Mouse (Mus musculus): ENCODE measurements at regions not wholly inside any gene's neighbourhood (a gene's known extent, or its start where the extent isn't known, plus 50 kb on each side); places are given as distances from the start of the nearest gene placed in this dataset.

GRCm38 (mm10) chr13:83131129-83131981, 372.5 kb upstream of the Mef2c start:
- Histone ChIP-seq H3K27ac (ENCODE audit: insufficient read depth, low read depth, low read length) (no peak overlapping the region), H3K4me1 (ENCODE audit: control insufficient read depth, insufficient read depth, low read length) (no peaks in the 10 kb centered on the region), H3K4me3 (ENCODE audit: insufficient read depth, low read depth, low read length) (no peak overlapping the region)
- WGBS = 72% methylated on average over 7 of the region's 7 CpGs
- TF ChIP-seq CTCF (IDR thresholded peaks at IDR 0.05; ENCODE audit: insufficient read depth, low read depth, low read length) (no peak), POLR2A (IDR thresholded peaks at IDR 0.05; ENCODE audit: insufficient read depth, low read depth, low read length) (no peak)

- H3K27ac ChIP-seq (ENCODE audit: insufficient read depth, low read depth, low read length) = no peak overlapping the region
- no peak overlapping the region for H3K4me3 ChIP-seq (ENCODE audit: insufficient read depth, low read depth, low read length)
- no peak for TF ChIP-seq POLR2A (IDR thresholded peaks at IDR 0.05; ENCODE audit: insufficient read depth, low read depth, low read length)
- 75% methylated on average over 1 of the region's 1 CpGs for WGBS
- no peaks in the 10 kb centered on the region for H3K4me1 ChIP-seq (ENCODE audit: control insufficient read depth, insufficient read depth, low read length)
Measured at GRCm38 (mm10) chr13:83131982-83132354, 371.9 kb upstream of the Mef2c start.

GRCm38 (mm10) chr13:83132671-83133638, 370.9 kb upstream of the Mef2c start:
- no peak for TF ChIP-seq POLR2A (IDR thresholded peaks at IDR 0.05; ENCODE audit: insufficient read depth, low read depth, low read length)
- no peak for TF ChIP-seq CTCF (IDR thresholded peaks at IDR 0.05; ENCODE audit: insufficient read depth, low read depth, low read length)
- WGBS = 91% methylated on average over 7 of the region's 7 CpGs
- H3K4me3 ChIP-seq (ENCODE audit: insufficient read depth, low read depth, low read length) = no peak overlapping the region
- H3K4me1 ChIP-seq (ENCODE audit: control insufficient read depth, insufficient read depth, low read length) = no peaks in the 10 kb centered on the region
- H3K27ac ChIP-seq (ENCODE audit: insufficient read depth, low read depth, low read length) = no peak overlapping the region

- 45% methylated on average over 3 of the region's 3 CpGs for WGBS
- no peak overlapping the region for H3K4me3 ChIP-seq (ENCODE audit: insufficient read depth, low read depth, low read length)
- no peaks in the 10 kb centered on the region for H3K4me1 ChIP-seq (ENCODE audit: control insufficient read depth, insufficient read depth, low read length)
- no peak for TF ChIP-seq POLR2A (IDR thresholded peaks at IDR 0.05; ENCODE audit: insufficient read depth, low read depth, low read length)
- no peak for TF ChIP-seq CTCF (IDR thresholded peaks at IDR 0.05; ENCODE audit: insufficient read depth, low read depth, low read length)
- H3K27ac ChIP-seq (ENCODE audit: insufficient read depth, low read depth, low read length) = no peak overlapping the region
Measured at GRCm38 (mm10) chr13:83143316-83143715, 360.5 kb upstream of the Mef2c start.

GRCm38 (mm10) chr13:83154626-83155124, 349.2 kb upstream of the Mef2c start:
- WGBS = 88% methylated on average over 1 of the region's 1 CpGs
- H3K27ac ChIP-seq (ENCODE audit: insufficient read depth, low read depth, low read length) = no peak overlapping the region
- TF ChIP-seq POLR2A (IDR thresholded peaks at IDR 0.05; ENCODE audit: insufficient read depth, low read depth, low read length) (no peak), CTCF (IDR thresholded peaks at IDR 0.05; ENCODE audit: insufficient read depth, low read depth, low read length) (no peak)
- no peaks in the 10 kb centered on the region for H3K4me1 ChIP-seq (ENCODE audit: control insufficient read depth, insufficient read depth, low read length)
- H3K4me3 ChIP-seq (ENCODE audit: insufficient read depth, low read depth, low read length) = no peak overlapping the region

GRCm38 (mm10) chr13:83159969-83160368, 343.9 kb upstream of the Mef2c start:
- Histone ChIP-seq H3K27ac (ENCODE audit: insufficient read depth, low read depth, low read length) (no peak overlapping the region), H3K4me1 (ENCODE audit: control insufficient read depth, insufficient read depth, low read length) (no peaks in the 10 kb centered on the region), H3K4me3 (ENCODE audit: insufficient read depth, low read depth, low read length) (no peak overlapping the region)
- WGBS = 40% methylated on average over 2 of the region's 2 CpGs
- no peak for TF ChIP-seq POLR2A (IDR thresholded peaks at IDR 0.05; ENCODE audit: insufficient read depth, low read depth, low read length)
- no peak for TF ChIP-seq CTCF (IDR thresholded peaks at IDR 0.05; ENCODE audit: insufficient read depth, low read depth, low read length)

GRCm38 (mm10) chr13:83162761-83163160, 341.1 kb upstream of the Mef2c start:
- TF ChIP-seq CTCF (IDR thresholded peaks at IDR 0.05; ENCODE audit: insufficient read depth, low read depth, low read length) (no peak), POLR2A (IDR thresholded peaks at IDR 0.05; ENCODE audit: insufficient read depth, low read depth, low read length) (no peak)
- WGBS = 86% methylated on average over 4 of the region's 4 CpGs
- Histone ChIP-seq H3K27ac (ENCODE audit: insufficient read depth, low read depth, low read length) (no peak overlapping the region), H3K4me3 (ENCODE audit: insufficient read depth, low read depth, low read length) (no peak overlapping the region), H3K4me1 (ENCODE audit: control insufficient read depth, insufficient read depth, low read length) (no peaks in the 10 kb centered on the region)

GRCm38 (mm10) chr13:83175086-83175485, 328.7 kb upstream of the Mef2c start:
- H3K27ac ChIP-seq (ENCODE audit: insufficient read depth, low read depth, low read length) = no peak overlapping the region
- no peak for TF ChIP-seq POLR2A (IDR thresholded peaks at IDR 0.05; ENCODE audit: insufficient read depth, low read depth, low read length)
- no peak overlapping the region for H3K4me3 ChIP-seq (ENCODE audit: insufficient read depth, low read depth, low read length)
- H3K4me1 ChIP-seq (ENCODE audit: control insufficient read depth, insufficient read depth, low read length) = no peaks in the 10 kb centered on the region
- WGBS = 85% methylated on average over 2 of the region's 2 CpGs

Data from olfactory bulb, adult 2 months (tissue).